Mouse (Mus musculus) embryonic facial prominence, embryonic 12.5 days (tissue): ENCODE results near the gene Slc35e3. TPM values are rescaled to one million over a fixed set of nuclear protein-coding genes. Genes with fewer than 3 reads are reported as not detected.
"Not testable (repeated sequence)": the region's sequence is repeated elsewhere in the genome, so short reads cannot be mapped to it uniquely, and the experiment has no call there.

ENCODE experiments used
- ATAC-seq: fragments of 200-750 bp; cut with Nextera tagmentation; 2 replicates; pipeline ENCODE4 v1.8.0; 2017; ENCODE audit not compliant: insufficient number of reproducible peaks, insufficient read depth, low FRiP score, low TSS enrichment
- H3K27ac ChIP-seq: fragments of 300-500 bp; sonication (generic); 2 replicates; pipeline ENCODE4 v1.5.1; 2016; ENCODE audit warnings: mild to moderate bottlenecking
- H3K27me3 ChIP-seq: fragments of 300-500 bp; sonication (generic); 2 replicates; pipeline ENCODE4 v1.6.1; 2016; ENCODE audit warnings: mild to moderate bottlenecking, moderate library complexity
- H3K36me3 ChIP-seq: fragments of 300-500 bp; sonication (generic); 2 replicates; pipeline ENCODE4 v1.6.1; 2016; ENCODE audit warnings: mild to moderate bottlenecking
- H3K4me1 ChIP-seq: fragments of 300-500 bp; sonication (generic); 2 replicates; pipeline ENCODE4 v1.6.1; 2016
- H3K4me2 ChIP-seq: fragments of 300-500 bp; sonication (generic); replicated peaks from 2 replicates; pipeline ENCODE4 v1.6.1; 2016; ENCODE audit warnings: mild to moderate bottlenecking, moderate library complexity
- H3K4me3 ChIP-seq: fragments of 300-500 bp; sonication (generic); 2 replicates; pipeline ENCODE4 v1.5.1; 2016; ENCODE audit warnings: mild to moderate bottlenecking
- H3K9ac ChIP-seq: fragments of 300-500 bp; sonication (generic); 2 replicates; pipeline ENCODE4 v1.6.1; 2016; ENCODE audit warnings: mild to moderate bottlenecking, moderate library complexity
- H3K9me3 ChIP-seq: fragments of 300-500 bp; sonication (generic); 2 replicates; pipeline ENCODE4 v1.6.1; 2016; ENCODE audit warnings: mild to moderate bottlenecking, moderate library complexity
- WGBS: fragments of 180-500 bp; shearing (Covaris S2); methylation state at CpG from one replicate; pipeline ENCODE4 v1.1.7; 2016; 5-methylcytosine and 5-hydroxymethylcytosine counted together
- polyA plus RNA-seq: library from polyadenylated mRNA; unstranded; fragments of >200 nt; fragmentation: Nextera tagmentation; extraction: Ambion mirVana; gene quantifications from 2 replicates; pipeline ENCODE4 v1.2.1, GENCODE M21; 2016

Slc35e3 gene
- polyA plus RNA-seq, 1 experiment from 2014 or later, result 39.5 TPM

DNA sequence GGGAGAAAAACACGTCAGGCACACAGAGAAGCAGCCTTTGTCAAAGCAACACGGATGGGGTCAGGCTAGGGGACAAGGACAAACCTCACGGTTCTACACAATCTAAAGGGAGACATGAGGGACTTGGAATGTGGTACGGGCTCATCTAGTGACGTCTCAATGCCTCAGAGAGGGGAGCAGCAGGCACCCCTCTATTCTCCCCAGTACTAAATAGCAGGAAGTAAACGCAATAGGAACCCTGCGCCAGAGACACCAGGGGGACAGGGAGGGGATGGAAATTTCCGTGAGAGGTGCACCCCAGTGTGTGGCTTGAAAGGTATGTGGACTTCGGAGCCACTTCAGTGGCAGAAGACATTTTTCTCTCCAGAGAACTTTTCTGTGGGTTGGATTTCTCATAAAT, 5.2 kb downstream of the Slc35e3 start:
- WGBS, result 79% methylated on average over 9 of the region's 9 CpGs
- H3K27ac ChIP-seq, result peak overlapping the region; percentile 84
- peaks cover 43% of the 10 kb centered on the region for H3K36me3 ChIP-seq

DNA sequence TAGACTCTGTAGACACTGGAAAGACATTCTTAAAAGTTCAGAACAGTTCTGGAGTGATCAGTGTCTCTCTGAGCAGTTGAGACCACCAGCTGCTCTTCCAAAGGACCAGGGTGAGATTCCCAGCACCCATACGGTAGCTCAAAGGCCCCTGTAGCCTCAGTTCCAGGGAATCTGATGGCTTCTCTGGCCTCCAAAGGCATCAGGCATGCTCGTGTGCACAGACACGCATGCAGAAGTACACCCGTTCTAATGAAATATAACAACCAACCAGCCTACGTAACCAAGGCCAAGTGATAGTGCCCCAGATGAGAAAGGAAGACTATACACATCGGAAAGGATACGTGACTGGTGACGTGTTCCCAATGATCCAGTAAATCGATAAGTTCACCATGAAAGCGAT, 6.0 kb downstream of the Slc35e3 start:
- H3K27ac ChIP-seq, result no peak overlapping the region
- H3K4me2 ChIP-seq, result no peak overlapping the region
- no peaks in the 10 kb centered on the region for H3K27me3 ChIP-seq
- peaks cover 44% of the 10 kb centered on the region for H3K36me3 ChIP-seq
- no peaks in the 10 kb centered on the region for H3K9me3 ChIP-seq
- ATAC-seq, result no peak
- H3K4me3 ChIP-seq, result no peak overlapping the region
- H3K9ac ChIP-seq, result no peak overlapping the region
- 95% methylated on average over 10 of the region's 10 CpGs for WGBS
- peaks cover 24% of the 10 kb centered on the region for H3K4me1 ChIP-seq

More for the DNA sequence above, 5.2 kb downstream of the Slc35e3 start:
- no peak overlapping the region for H3K4me2 ChIP-seq
- no peak overlapping the region for H3K4me3 ChIP-seq
- no peaks in the 10 kb centered on the region for H3K27me3 ChIP-seq
- H3K4me1 ChIP-seq, result peaks cover 25% of the 10 kb centered on the region
- no peak overlapping the region for H3K9ac ChIP-seq
- no peak for ATAC-seq
- no peaks in the 10 kb centered on the region for H3K9me3 ChIP-seq

DNA sequence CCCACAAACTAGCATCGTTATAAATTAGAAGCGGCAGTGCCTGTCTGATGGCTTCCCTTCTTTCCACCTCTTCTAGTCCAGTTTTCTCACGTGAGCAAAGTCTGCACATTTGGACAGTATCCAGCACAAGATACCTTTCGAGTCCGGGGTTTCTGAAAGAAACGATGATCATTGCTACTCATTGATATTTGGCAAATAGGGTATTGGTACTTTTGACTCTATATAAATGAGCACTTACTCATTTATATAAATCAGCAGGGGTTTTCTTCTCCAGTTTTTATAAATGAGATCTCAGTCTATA, 6.6 kb downstream of the Slc35e3 start:
- WGBS, result 91% methylated on average over 6 of the region's 6 CpGs
- Histone ChIP-seq H3K9ac (no peak overlapping the region), H3K4me1 (peaks cover 18% of the 10 kb centered on the region), H3K9me3 (no peaks in the 10 kb centered on the region), H3K4me2 (no peak overlapping the region), H3K27me3 (no peaks in the 10 kb centered on the region), H3K4me3 (no peak overlapping the region), H3K36me3 (peaks cover 44% of the 10 kb centered on the region), H3K27ac (no peak overlapping the region)
- no peak for ATAC-seq

DNA sequence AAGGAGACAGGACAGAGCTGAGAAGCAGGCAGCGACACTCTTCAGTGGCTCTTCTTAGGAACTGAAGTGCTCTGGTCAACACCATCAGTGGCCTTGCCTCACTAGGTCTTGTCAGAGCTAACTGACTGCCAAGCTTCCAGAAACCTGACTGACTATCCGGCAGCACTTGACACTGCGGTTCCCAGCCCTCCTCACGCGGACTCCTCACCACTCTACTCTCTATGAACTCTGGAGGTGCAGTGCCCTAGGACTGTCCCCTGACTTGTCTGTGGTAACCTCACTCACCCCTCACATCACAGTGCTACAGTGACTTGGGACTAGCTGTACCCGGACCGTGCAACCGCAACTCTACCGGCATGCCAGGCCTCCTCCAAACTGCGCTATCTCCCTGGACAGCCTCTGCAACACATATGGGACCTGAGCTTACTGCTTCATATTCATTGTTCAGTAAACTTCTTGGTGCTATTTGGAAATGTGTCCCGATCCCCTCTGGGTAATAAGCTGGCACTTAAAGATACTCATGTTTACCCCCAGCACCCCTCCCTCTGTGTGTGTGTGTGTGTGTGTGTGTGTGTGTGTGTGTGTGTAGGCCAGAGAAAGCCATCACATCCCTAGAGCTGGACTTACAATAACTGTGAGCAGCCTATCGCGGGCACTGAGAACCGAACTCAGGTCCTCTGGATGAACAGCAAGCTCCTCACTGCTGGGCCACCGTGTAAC, 7.1 kb downstream of the Slc35e3 start:
- no peak for ATAC-seq
- Histone ChIP-seq H3K4me2 (no peak overlapping the region), H3K27me3 (no peaks in the 10 kb centered on the region), H3K9me3 (no peaks in the 10 kb centered on the region), H3K4me3 (no peak overlapping the region), H3K4me1 (peaks cover 17% of the 10 kb centered on the region), H3K36me3 (peaks cover 44% of the 10 kb centered on the region), H3K27ac (no peak overlapping the region), H3K9ac (no peak overlapping the region)
- WGBS, result 93% methylated on average over 15 of the region's 15 CpGs

DNA sequence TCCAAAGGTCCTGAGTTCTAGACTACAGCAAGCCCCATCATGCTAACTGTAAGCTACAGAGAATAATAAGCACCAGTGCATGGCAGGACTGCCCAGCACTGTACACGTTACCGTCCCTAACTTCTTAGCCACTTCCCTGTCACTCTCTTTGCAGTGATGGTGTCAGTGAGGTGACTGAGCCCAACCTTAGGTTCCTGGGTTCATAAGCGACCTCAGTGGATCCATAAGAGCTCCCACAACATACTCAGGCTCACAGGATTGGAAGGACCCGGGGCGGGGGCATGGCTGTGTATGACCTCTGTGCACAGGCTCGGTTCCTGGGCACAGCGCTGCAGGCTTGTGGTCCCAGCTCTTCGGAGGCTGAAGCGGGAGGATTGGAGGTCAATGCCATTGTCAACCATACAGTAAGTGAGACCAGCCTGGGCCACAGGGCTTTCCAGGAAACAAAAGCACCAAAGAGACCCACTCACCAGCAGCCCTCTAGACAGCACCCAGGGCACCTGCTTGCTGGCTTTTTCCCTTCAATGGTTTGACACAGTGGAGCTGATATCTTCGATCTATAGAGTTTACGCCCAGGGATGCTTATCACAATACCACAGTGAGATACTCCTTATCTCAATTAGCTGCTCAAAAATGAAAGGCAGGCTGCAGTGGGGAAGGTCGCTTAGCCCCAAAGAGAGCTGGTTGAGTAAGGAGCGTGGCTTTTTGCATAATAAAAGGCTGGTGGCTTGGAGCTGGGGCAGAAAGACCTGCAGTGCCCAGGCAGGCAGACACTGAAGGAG, 7.8 kb downstream of the Slc35e3 start:
- H3K4me1 ChIP-seq, result peaks cover 10% of the 10 kb centered on the region; the same call in 1 of the 2 replicates
- H3K27ac ChIP-seq, result no peak overlapping the region
- no peaks in the 10 kb centered on the region for H3K9me3 ChIP-seq
- no peak for ATAC-seq
- no peaks in the 10 kb centered on the region for H3K27me3 ChIP-seq
- no peak overlapping the region for H3K9ac ChIP-seq
- peaks cover 40% of the 10 kb centered on the region for H3K36me3 ChIP-seq
- no peak overlapping the region for H3K4me3 ChIP-seq
- no peak overlapping the region for H3K4me2 ChIP-seq
- 85% methylated on average over 13 of the region's 13 CpGs for WGBS

DNA sequence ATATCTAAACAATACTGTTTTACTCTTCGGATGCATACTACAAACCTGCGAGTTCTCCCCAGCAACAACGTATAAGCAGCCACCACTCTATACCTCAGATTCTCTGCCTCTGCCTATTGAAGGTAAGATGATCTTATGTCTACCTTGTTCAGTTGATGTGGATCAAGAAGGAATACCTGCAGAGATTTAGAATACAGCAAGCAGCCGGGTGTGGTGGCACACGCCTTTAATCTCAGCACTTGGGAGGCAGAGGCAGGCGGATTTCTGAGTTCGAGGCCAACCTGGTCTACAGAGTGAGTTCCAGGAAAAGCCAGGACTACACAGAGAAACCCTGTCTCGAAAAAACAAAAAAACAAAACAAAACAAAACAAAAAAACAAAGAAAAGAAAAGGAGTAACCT, 8.7 kb downstream of the Slc35e3 start:
- ATAC-seq, H3K27me3 ChIP-seq, H3K4me2 ChIP-seq, H3K9me3 ChIP-seq, H3K9ac ChIP-seq, H3K4me3 ChIP-seq, H3K27ac ChIP-seq: not testable (repeated sequence)
- 94% methylated on average over 8 of the region's 8 CpGs for WGBS
- peaks cover 10% of the 10 kb centered on the region; the same call in 1 of the 2 replicates for H3K4me1 ChIP-seq
- H3K36me3 ChIP-seq, result peaks cover 40% of the 10 kb centered on the region

DNA sequence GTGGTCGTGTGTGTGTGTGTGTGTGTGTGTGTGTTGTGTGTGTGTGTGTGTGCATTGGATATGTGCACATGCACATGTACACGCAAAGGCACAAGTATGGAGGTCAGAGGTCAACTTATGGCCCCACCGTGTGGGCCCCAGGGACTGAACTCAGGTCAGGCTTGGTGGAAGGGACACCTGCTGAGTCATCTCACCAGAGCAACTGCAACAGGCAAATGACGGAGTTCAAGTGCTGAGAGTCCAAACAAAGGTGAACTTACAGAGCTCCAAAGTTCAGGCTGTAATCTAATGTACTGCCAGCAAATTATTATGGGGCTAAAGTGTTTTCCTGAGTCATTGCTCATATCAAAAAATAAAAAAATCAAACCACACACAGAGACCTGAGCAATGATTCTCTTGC, 9.1 kb downstream of the Slc35e3 start:
- Histone ChIP-seq H3K27me3 (no peaks in the 10 kb centered on the region), H3K9ac (no peak overlapping the region), H3K4me3 (no peak overlapping the region), H3K27ac (no peak overlapping the region), H3K4me1 (peaks cover 10% of the 10 kb centered on the region; the same call in 1 of the 2 replicates), H3K36me3 (peaks cover 40% of the 10 kb centered on the region), H3K9me3 (no peaks in the 10 kb centered on the region), H3K4me2 (no peak overlapping the region)
- ATAC-seq, result no peak
- 83% methylated on average over 4 of the region's 4 CpGs for WGBS

DNA sequence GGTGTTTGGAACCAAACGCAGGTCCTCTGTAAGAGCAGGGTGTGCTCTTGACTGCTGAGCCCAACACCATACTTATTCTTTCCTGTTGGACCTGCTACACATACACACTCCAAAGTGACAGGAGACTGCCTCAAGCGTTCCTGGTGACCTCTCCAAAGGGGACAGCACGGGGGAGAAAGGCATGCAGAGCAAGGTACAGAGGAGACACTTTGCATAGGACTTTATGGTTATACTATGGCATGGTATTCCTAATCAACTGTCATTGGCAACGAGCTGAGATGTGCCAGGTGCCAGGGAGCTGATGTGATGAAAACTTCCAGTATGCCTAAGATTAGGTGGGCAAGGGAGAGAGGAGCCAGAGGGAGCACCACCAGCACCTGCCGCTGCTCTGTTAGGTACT, 9.6 kb downstream of the Slc35e3 start:
- H3K36me3 ChIP-seq, result peaks cover 40% of the 10 kb centered on the region

DNA sequence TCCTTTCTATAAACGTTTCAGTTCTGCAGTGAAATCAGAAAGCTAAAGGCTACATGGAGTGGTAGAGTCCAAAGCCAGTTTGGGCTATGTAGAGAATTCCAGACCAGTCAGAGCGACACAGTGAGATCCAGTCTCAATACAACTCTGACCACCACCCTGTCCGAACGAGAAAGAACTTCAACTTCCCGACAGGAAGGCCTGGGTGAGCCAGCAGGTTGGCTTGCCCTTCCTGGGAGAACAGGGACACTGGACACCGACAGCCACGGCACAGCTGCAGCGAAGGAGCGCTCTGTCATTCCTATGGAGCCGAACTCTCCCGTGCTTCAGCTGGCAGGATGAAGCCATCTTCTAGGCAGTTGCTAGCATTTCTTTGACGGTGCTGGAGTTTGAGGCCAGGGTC, 10.8 kb downstream of the Slc35e3 start:
- H3K27me3 ChIP-seq, H3K27ac ChIP-seq, H3K4me1 ChIP-seq, H3K4me2 ChIP-seq, ATAC-seq, H3K4me3 ChIP-seq, H3K9me3 ChIP-seq, H3K9ac ChIP-seq: not testable (repeated sequence)
- 91% methylated on average over 12 of the region's 12 CpGs for WGBS
- peaks cover 40% of the 10 kb centered on the region for H3K36me3 ChIP-seq

More for the DNA sequence above, 9.6 kb downstream of the Slc35e3 start:
- H3K9ac ChIP-seq, result no peak overlapping the region
- H3K27me3 ChIP-seq, result no peaks in the 10 kb centered on the region
- no peak overlapping the region for H3K4me2 ChIP-seq
- H3K4me1 ChIP-seq, result peaks cover 6% of the 10 kb centered on the region; the same call in 1 of the 2 replicates
- no peak for ATAC-seq
- no peak overlapping the region for H3K4me3 ChIP-seq
- WGBS, result 88% methylated on average over 5 of the region's 5 CpGs
- no peak overlapping the region for H3K27ac ChIP-seq
- no peaks in the 10 kb centered on the region for H3K9me3 ChIP-seq

DNA sequence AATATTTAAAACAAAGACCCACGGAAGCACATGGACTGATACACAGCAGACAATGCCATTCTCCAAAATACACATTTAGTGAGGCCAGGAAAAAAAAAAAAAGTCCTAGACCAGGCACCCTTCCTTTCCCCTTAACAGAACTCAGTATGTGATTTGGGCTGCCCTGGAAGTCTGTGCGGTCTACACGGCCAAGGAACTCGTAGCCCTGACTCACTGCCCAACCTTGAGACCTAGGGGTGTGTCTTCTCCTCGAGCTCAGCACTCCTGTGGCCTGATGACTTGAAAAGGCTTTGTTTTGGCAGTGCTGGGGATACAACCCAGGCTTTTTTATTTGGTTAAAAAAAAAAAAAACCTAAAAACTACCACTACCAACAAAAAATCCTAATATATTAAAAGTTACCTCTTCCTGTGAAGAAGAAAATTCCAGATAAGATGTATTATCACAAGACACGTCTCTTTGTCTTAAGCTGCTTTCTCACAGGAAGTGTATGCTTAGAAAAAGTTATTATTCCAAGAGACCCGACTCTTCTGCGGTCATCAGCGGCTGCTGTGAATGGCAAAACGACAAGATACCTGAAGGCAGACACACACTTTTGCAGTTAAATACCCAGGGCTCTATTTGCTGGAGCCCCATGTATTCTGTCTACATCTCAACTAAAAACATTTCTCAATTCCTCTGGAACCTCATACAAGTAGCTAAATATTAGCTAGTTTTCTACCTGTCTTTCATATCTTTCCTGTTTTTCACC, 11.9 kb downstream of the Slc35e3 start:
- not testable (repeated sequence) for H3K9me3 ChIP-seq, H3K27me3 ChIP-seq, H3K4me3 ChIP-seq, H3K27ac ChIP-seq, H3K4me2 ChIP-seq, H3K9ac ChIP-seq, ATAC-seq, H3K4me1 ChIP-seq
- peaks cover 32% of the 10 kb centered on the region for H3K36me3 ChIP-seq
- WGBS, result 88% methylated on average over 9 of the region's 10 CpGs

DNA sequence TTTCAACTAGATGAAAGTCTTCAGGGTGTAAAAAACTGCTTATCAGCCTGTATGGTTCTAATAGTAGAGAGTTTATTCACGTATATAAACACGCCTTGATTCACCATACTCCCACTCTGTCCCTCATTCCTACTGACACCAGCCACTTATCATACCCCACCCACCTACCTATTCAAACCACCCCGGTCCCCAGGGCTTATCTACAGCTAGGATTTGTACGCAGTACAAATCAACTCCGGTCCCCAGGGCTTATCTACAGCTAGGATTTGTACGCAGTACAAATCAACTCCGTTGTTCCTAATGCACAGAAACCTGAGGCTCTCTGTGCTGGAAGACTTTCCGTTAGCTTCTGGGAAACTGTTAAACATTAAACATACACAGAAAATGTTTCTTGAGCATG, 12.5 kb downstream of the Slc35e3 start:
- ATAC-seq, H3K27me3 ChIP-seq, H3K4me1 ChIP-seq, H3K9ac ChIP-seq, H3K9me3 ChIP-seq, H3K27ac ChIP-seq, H3K4me3 ChIP-seq, H3K4me2 ChIP-seq: not testable (repeated sequence)
- peaks cover 25% of the 10 kb centered on the region for H3K36me3 ChIP-seq
- 87% methylated on average over 8 of the region's 8 CpGs for WGBS
